Comparison of ENCODE assay signal across 8 mouse cellular contexts in the genomic region with DNA sequence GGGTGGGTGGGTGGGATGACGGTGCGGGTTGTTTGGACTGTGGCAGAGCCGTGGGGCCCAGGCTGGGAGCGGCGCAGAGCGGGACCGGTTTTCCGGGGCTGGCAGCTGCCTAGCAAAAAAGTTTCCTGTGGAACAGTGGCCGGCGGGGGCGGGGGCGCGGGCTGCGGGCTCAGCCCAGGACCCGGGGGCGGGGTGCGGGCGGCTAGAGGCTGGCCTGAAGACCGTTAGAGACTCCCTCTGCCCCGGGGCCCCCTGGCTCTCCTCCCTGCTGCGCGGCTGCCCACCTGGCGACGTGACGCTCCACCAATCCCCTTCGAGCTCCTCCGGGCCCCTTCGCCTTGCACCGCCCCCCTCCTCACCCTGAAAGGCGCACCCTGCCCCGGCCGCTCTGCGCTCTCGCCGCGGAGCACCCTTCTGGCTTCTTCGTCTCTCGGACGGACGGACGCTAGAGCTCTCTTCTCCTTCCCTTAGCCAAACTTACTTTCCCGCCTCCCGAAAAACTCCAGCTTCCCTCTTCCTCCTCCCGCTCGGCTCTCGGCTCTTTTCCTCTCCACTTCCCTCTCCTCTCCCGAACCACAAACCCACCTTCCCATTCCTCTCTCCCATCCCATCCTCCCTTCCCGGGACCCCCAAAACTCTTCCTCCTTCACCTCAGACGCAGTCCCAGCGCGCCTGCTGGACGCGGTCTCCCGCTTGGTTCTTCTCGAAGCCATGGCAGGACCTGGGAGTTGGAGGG. TPM values are rescaled to one million over a fixed set of nuclear protein-coding genes. Genes with fewer than 3 reads are reported as not detected.
DNase-seq lines count a peak whose midpoint lies in the region; ATAC-seq and TF ChIP-seq lines count a peak whose summit lies in the region.

A gene (plus strand): TSS at position 390 of the 736 bp plus-strand sequence.

- DNase-seq in adrenal gland, postnatal 25 days = peak; percentile 9
- DNase-seq in gastrocnemius, postnatal 14 days = peak; percentile 76
- peak; percentile 74 for DNase-seq in testis, postnatal 14 days (ENCODE audit: low spot score)
- DNase-seq in right cerebral cortex, postnatal 36 days (ENCODE audit: low spot score in 2 of 2) = no peak
- no peak for DNase-seq in layer of hippocampus, adult 8-10 months (ENCODE audit: low spot score in 2 of 2)

- no peaks in the 10 kb centered on the region for H3K4me1 ChIP-seq in ES-Bruce4 (ENCODE audit: control insufficient read depth, insufficient read depth, low read length)
- no peaks in the 10 kb centered on the region for H3K4me1 ChIP-seq in intestine, embryonic 15.5 days (replicated peaks)

- intact Hi-C loops in gastrocnemius, postnatal 14 days (cut with DNase I; ENCODE audit: low total_unique reads) = loop anchor here (5.0 kb wide), 1 partner anchor 717 kb away; no protein-coding TSS in a partner anchor

- no peak for TF ChIP-seq POLR2A in ES-Bruce4 (IDR thresholded peaks at IDR 0.05; ENCODE audit: insufficient read depth, low read length)

- 25% methylated on average over 46 of the region's 55 CpGs for WGBS in intestine, embryonic 15.5 days

- no peak within 1 kb of the TSS for H3K27ac ChIP-seq in ES-Bruce4 (ENCODE audit: insufficient read depth, low read length)
- H3K27ac ChIP-seq in intestine, embryonic 15.5 days = no peak within 1 kb of the TSS

- TF ChIP-seq EP300 in ES-Bruce4 (IDR thresholded peaks at IDR 0.05; ENCODE audit: insufficient read depth, low read depth, low read length) = no peak

- H3K27me3 ChIP-seq in ES-Bruce4 (ENCODE audit: control insufficient read depth, insufficient read depth, low read length, poor library complexity, severe bottlenecking) = peaks cover 4% of the 10 kb centered on the region
- H3K27me3 ChIP-seq in intestine, embryonic 15.5 days (replicated peaks) = no peaks in the 10 kb centered on the region

- no peak within 1 kb of the TSS; the same call in 1 of the 2 replicates for H3K9ac ChIP-seq in ES-Bruce4 (ENCODE audit: low read depth, poor library complexity, severe bottlenecking)
- no peak within 1 kb of the TSS; the same call in none of the 2 replicates for H3K9ac ChIP-seq in intestine, embryonic 15.5 days

- no peak for TF ChIP-seq CTCF in ES-Bruce4 (IDR thresholded peaks at IDR 0.05; ENCODE audit: low read depth, low read length)

- peak; percentile 91 for ATAC-seq in intestine, embryonic 15.5 days
- peak; percentile 34 for ATAC-seq in megakaryocyte progenitor cell, adult 5-6 weeks (replicated peaks; ENCODE audit: poor library complexity)

- peak within 1 kb of the TSS; percentile 72 for H3K4me2 ChIP-seq in intestine, embryonic 15.5 days (replicated peaks)

- H3K4me3 ChIP-seq in ES-Bruce4 (ENCODE audit: low read depth, low read length) = peak within 1 kb of the TSS; percentile 74
- H3K4me3 ChIP-seq in intestine, embryonic 15.5 days (replicated peaks) = peak within 1 kb of the TSS; percentile 45

- no peaks in the 10 kb centered on the region for H3K9me3 ChIP-seq in ES-Bruce4 (replicated peaks; ENCODE audit: control insufficient read depth, insufficient read depth, low read length, poor library complexity, severe bottlenecking)
- H3K9me3 ChIP-seq in intestine, embryonic 15.5 days = no peaks in the 10 kb centered on the region

- no peaks in the 10 kb centered on the region for H3K36me3 ChIP-seq in ES-Bruce4 (ENCODE audit: control insufficient read depth, insufficient read depth, low read length, poor library complexity, severe bottlenecking)
- H3K36me3 ChIP-seq in intestine, embryonic 15.5 days = no peaks in the 10 kb centered on the region

RNA-seq across cellular contexts. Expression of the gene that starts here (rescaled TPM):
- 22.4 and 24.5 TPM in 2 replicates for polyA plus RNA-seq in ES-Bruce4 (2011; ENCODE audit: insufficient read depth, insufficient read length, low read depth, missing spikeins)
- 0.49 and 0.81 TPM in 2 replicates for total RNA-seq in adrenal gland, postnatal 25 days (2021)
- total RNA-seq in gastrocnemius, postnatal 14 days (2021) = 10 to 100 TPM; 15.5 to 23.5 TPM
- polyA plus RNA-seq in intestine, embryonic 15.5 days (2015; fragmentation: Nextera tagmentation; extraction: Ambion mirVana) = 14.1 and 15.0 TPM in 2 replicates
- 0.02 TPM in 1 of 2 replicates, not detected in the other for total RNA-seq in megakaryocyte progenitor cell, adult 5-6 weeks (2015)
- total RNA-seq in megakaryocyte progenitor cell, adult 5-6 weeks (2017) = not detected in 2 replicates
- total RNA-seq in layer of hippocampus, adult 8-10 months (2022) = under 1 TPM in 3 of 4 experiments, not detected in 1; 0.04 to 0.18 (median 0.06) TPM

Comparison
In these comparisons a context has a peak if more than half of its experiments do, and no peak if none do; other contexts are left out.
1. Peak in DNase-seq in adrenal gland, postnatal 25 days; RNA of the gene not detected or under 1 TPM.
2. Peak in ATAC-seq in megakaryocyte progenitor cell, adult 5-6 weeks; RNA of the gene not detected or under 1 TPM.
3. DNase-seq: peak in gastrocnemius, postnatal 14 days (single experiment) and testis, postnatal 14 days (single experiment); none in right cerebral cortex, postnatal 36 days (0 of 2) and layer of hippocampus, adult 8-10 months (0 of 2).